Mouse (Mus musculus) urinary bladder, adult 18-20 months (tissue): ENCODE data around the gene Ppp1r14b.
A peak's percentile ranks its signal among the peaks of the same experiment; 100 is the strongest.

Experiments used
- DNase-seq, 2 experiments: peaks; one replicate each; pipeline ENCODE4 v3.0.0; 2022; ENCODE audit warnings: low spot score in 2 of 2, mixed read lengths in 2 of 2

Gene Ppp1r14b

DNA sequence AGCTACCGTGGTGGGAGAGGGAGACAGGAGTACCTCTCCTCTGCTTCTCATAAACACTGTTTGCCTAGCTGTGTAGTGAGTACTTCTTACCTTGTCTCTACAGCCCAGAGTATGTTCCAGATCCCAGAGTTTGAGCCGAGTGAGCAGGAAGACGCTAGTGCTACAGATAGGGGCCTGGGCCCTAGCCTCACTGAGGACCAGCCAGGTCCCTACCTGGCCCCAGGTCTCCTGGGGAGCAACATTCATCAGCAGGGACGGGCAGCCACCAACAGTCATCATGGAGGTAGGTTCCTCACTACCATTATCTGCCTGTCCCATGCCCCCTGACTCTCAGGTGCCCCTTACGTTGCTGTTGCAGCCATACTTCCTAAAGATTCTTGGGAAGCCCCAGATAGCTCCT is 32.0 kb upstream of the Ppp1r14b start:
- DNase-seq, result no peak

DNA sequence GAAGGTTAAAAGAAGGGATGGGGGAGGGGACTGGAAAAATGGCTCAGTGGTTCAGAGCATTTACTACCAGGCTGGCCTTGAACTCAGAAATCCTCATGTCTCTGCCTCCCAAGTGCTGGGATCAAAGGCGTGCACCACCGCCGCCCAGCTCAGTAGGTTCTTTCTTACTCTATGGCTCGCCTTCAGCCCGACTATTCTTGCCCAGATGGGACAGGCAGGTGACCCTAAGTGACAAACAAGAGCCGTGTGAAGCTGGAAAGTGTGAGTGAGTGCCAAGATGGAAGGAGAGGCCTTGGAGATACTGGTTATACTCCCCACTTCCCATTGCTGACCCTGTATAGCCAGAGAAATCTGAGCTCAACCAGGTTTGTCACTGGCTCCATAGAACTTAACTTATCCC is 31.1 kb upstream of the Ppp1r14b start:
- no peak for DNase-seq

DNA sequence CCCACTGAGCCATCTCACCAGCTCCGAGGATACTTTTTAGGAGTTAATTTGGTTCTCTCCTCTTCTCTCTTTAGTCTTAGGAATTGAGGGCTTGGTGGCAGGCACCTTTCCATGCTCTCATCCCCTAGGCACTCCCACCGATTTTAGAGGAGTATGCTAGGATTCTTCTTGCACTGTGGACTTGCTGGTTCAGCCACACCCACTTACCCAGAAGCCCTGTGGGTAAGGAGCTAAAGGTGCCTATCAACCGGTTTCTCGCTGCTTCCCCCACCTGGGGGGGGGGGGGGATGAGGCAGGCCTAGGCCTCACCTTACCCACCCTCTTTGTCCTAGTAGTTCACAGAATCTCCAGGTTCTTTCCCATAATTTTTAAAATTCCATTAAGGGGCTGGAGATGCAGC is 27.0 kb upstream of the Ppp1r14b start:
- DNase-seq, result no peak

GRCm38 (mm10) chr19:6948186-6948585 is 26.6 kb upstream of the Ppp1r14b start:
- no peak for DNase-seq

GRCm38 (mm10) chr19:6949532-6949931 is 25.2 kb upstream of the Ppp1r14b start:
- DNase-seq, result no peak

DNA sequence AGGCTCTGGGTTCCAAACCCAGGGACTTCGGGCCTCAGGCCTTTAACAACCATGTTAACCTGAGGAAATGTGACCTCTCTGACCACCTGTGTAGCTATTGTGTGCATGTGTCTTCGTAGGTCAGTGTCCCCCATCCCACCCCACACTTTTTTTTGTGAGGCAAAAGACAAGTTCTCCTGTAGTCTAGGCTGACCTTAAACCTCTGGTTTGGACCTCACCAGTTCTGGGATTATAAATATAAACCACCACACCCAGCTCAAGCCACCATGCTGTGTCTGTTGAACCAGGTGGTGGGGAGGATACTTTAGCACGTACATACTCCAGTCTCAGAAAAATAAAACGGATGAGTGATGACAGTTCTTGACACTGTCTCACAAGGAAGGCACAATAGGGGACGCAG is 24.8 kb upstream of the Ppp1r14b start:
- DNase-seq, result no peak

DNA sequence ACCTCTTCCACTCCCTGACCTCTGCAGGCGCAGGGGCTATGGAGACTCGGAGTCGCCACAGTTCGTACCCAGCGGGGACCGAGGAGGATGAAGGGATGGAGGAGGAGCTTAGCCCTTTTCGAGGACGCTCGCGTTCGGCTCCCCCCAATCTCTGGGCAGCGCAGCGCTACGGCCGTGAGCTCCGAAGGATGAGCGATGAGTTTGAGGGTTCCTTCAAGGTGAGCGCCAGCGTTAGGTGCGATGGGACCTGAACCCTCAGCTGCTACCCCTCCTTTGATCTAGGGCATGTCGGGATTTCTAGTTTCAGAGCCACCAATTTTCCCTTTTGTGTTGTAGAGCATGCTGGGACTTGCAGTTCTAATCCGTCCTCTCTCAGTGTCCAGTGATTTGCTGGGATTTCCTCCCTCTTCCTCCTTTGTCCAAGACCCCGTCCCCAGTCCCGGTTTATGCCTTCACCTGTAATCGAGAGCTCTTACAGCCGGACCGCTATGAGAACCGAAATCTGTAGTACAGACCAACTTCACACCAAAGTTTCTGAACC is 24.1 kb upstream of the Ppp1r14b start:
- peak; percentile 41 to 66 for DNase-seq

DNA sequence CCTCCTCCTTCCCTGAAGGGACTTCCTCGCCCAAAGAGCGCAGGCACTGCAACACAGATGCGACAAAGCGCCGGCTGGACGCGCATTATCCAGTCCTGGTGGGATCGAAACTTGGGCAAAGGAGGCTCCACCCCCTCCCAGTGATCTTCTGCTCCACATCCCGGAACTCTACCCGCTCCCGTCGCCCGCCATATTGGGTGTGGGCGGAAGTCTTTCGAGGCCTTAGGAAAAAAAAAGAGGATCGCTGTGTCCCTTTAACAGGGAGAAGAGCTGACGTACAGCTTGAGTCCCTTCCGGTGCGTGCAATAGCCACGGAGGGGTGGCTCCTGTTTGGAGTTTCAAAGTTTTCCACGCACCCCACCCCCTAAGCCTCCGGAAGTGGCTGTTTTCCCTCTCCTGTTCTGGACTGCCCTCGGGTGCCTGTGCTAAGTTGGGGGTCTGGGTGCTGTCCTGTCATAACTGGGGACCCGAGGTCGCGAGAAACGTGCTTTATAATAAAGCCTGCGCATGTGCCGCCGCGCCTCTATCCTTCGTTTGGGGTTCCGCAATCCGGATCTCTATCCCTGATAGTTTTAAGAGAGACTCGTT is 23.3 kb upstream of the Ppp1r14b start:
- DNase-seq, result peak; percentile 88 to 95

DNA sequence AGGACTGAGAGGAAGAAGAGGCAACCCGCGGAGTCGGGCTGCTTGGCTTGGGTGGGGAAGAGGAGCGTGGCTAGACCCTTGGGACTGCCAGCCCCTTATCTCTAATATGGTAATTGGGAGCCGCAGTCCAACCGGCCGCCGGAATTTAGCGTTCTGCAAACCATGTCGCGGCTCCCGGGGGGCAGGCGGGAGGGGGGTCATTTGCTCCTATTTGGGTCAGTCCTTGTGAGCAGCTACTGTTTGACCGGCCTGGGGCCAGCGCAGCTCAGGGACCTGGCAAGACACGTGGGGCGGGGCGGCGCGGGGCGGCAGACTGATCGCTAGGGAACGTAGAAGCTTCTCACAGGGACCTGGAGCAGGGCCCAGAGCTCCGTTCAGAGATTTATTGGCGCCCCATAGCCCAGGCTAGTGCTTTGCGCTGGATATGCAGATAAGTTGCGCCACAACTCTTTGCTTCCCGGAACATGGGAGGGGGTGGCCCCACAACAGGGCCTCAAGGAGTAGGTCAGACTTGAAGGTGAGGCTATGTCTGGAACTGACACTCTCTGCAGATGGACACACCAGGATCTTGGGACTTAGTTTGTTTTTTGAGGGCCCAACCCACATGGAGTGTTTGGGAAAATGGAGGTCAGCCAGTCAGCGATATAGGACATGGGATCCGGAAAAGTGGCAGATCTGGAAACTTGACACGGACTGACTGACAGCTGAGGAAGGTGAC is 22.6 kb upstream of the Ppp1r14b start:
- DNase-seq, result peak; percentile 78 to 79

- peak; percentile 60 to 79 for DNase-seq
These were observed 22.1 kb upstream of the Ppp1r14b start for GRCm38 (mm10) chr19:6952712-6953037.

DNA sequence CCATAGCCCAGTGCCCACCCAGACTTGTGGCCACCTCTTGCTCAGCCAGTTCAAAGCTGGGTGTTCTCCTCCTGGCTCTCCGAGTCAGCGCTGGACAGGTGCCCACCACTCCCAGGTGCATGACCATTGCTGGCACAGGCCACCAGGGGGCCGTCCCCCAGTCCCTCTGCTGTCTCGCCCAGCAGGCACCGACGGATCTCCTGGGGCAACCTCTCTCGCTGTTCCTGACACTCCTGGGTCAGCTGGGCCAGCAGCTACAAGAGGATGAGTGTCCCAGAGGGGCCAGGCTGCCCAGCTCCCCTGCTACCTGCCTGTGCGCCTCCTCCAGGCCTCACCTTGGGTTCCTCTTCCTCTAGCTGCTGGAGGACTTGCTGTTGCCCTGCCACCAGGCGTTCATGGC is 20.7 kb upstream of the Ppp1r14b start:
- DNase-seq, result peak in 1 of 2 experiments; percentile 32

DNA sequence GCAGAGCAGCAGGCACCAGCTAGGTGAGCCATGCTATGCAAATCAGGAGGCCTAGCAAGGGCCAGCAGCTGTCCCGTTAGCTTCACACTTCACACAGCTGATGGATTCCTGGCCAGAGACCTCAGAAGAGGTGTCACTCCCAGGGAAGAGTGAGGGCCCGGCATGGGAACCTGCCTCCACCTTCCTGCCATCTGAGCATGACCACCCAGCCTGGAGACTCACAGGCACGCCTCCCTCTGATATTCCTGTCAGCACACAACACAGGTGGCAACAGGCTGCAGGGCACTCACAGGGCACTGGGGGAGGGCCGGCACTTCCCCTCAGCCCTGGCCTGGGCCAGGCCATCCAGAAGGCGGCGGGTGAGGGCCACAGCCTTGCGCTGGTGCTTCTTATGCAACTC is 19.3 kb upstream of the Ppp1r14b start:
- no peak for DNase-seq

DNA sequence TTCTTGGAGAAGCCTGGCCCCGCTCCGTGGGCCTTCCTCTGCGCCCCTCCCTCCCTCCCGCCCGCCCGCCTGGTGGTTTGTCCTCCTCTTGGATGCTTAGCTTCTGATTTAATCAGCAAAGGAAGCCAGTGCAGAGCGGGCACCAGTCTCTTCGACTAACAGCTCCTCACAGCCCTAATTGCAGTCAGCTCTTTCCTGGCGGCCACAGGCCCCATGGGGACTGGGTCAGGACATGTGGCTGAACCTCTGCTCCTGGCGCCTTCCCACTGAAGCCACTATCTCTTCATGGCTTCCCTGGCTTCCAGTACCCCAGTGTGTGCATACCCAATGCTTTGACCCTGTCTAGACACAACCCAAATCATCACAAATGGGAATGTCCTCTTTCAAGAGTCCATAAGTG is 18.3 kb upstream of the Ppp1r14b start:
- no peak for DNase-seq

GRCm38 (mm10) chr19:6968491-6969271 is 6.1 kb upstream of the Ppp1r14b start:
- no peak for DNase-seq

- no peak for DNase-seq
These were observed 5.5 kb upstream of the Ppp1r14b start for GRCm38 (mm10) chr19:6969291-6969664.

GRCm38 (mm10) chr19:6969665-6970381 is 4.9 kb upstream of the Ppp1r14b start:
- DNase-seq, result peak; percentile 66 to 68

DNA sequence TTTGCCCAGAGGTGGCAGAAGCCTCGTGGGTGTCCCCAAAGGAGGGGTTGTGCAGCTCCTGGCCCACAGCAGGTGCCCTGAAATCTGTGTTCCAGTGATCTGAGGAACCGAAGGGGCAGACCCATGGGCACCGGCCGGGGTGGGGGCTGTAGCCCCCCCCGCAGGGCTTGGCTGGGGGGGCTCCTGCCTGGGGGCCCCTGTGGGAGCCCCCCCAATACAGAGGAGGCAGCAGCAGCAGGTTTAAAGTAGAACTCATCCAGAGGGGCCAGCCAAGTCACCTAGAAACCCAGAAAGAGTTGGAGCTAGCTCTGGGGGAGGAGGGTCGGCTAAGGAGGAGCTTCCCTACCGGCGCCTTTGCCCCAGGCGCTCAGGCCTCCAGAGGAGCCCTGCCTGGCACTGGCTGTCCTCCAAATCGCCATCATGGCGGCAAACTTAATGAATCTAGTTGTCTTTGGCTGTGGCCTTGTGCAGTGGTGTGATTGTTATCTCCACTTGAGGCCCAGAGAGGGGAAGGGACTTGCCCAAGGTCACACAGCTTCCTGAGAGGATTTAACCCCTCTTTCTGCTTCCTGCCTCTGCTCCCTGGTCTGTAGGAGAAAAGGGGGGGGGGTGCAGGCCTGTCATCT is 4.2 kb upstream of the Ppp1r14b start:
- no peak for DNase-seq

DNA sequence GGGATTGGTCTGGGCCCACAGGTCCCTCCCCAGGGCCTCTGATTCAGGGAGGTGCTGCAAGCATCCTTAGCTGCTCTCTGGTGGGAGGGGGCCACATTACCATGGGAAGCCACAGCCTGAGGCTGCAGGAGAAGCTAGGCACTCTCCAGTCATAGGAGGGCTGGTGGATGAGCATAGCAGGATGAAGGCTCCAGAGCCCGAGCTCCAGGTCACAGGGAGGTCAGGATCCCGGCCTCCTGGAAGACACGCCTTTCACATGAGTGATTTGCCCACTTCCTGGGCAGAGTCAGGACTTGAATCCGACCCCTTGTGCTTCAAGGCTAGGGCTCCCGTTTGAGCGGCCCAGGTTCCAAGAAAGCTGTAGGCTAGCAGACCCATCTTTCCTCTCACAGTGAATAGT is 3.1 kb upstream of the Ppp1r14b start:
- no peak for DNase-seq

GRCm38 (mm10) chr19:6972247-6972917 is 2.4 kb upstream of the Ppp1r14b start:
- no peak for DNase-seq

DNA sequence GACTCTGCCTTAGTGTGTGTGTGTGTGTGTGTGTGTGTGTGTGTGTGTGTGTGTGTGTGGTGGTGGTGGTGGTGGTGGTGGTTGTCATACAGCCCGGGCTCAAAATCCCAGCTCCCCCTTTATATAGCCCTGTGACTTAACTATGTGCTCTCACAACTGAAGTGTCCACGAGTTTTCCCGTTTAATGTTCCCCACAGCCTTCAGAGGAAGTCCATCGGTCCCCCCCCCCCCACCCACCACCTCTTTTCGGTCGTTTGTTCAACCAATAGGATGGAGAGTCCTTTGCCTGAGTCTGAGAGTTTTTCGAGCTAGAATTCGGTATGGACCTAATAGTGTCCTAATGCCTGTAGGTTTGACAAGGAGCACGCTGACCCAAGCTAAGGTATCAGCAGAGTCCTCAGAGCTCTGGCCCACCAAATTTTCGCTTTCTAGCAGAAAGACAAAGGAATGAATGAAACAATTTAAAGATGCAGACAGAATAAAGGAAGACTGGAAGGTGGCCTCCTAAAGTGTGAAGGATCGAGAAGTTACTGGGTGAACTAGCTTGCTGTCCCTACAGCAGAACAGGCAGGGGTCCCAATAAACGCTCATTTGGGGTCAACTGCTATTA is 1.1 kb upstream of the Ppp1r14b start:
- no peak for DNase-seq
